Mouse (Mus musculus): ENCODE measurements around the gene Corin. TPM values are rescaled to one million over a fixed set of nuclear protein-coding genes. Genes with fewer than 3 reads are reported as not detected.

Corin gene
- polyA plus RNA-seq, 1 experiment, result 3.5 TPM

GRCm38 (mm10) chr5:72329453-72329852 is 174.8 kb downstream of the Corin start:
- no peak overlapping the region for H3K27ac ChIP-seq (ENCODE audit: control insufficient read depth, insufficient read depth, low read length)
- no peak for TF ChIP-seq CTCF (IDR thresholded peaks at IDR 0.05; ENCODE audit: borderline replicate concordance, control insufficient read depth, extremely low read depth, insufficient read depth, low read length, poor library complexity)
- no peak for TF ChIP-seq POLR2A (IDR thresholded peaks at IDR 0.05; ENCODE audit: control insufficient read depth, extremely low read depth, insufficient read depth, low read length, poor library complexity)
- H3K36me3 ChIP-seq (ENCODE audit: control insufficient read depth, insufficient read depth, low read length), result no peaks in the 10 kb centered on the region
- H3K4me1 ChIP-seq (replicated peaks; ENCODE audit: control insufficient read depth, insufficient read depth, low read length), result no peaks in the 10 kb centered on the region
- DNase-seq, result no peak
- H3K4me3 ChIP-seq (ENCODE audit: control insufficient read depth, insufficient read depth, low read length), result no peak overlapping the region
- WGBS, result 73% methylated on average over 8 of the region's 8 CpGs
- H3K27me3 ChIP-seq (ENCODE audit: control insufficient read depth, insufficient read depth, low read length), result no peaks in the 10 kb centered on the region

GRCm38 (mm10) chr5:72315282-72315681 is 189.0 kb downstream of the Corin start:
- Histone ChIP-seq H3K27ac (ENCODE audit: control insufficient read depth, insufficient read depth, low read length) (no peak overlapping the region), H3K36me3 (ENCODE audit: control insufficient read depth, insufficient read depth, low read length) (no peaks in the 10 kb centered on the region), H3K27me3 (ENCODE audit: control insufficient read depth, insufficient read depth, low read length) (no peaks in the 10 kb centered on the region), H3K4me1 (replicated peaks; ENCODE audit: control insufficient read depth, insufficient read depth, low read length) (no peaks in the 10 kb centered on the region), H3K4me3 (ENCODE audit: control insufficient read depth, insufficient read depth, low read length) (no peak overlapping the region)
- TF ChIP-seq CTCF (IDR thresholded peaks at IDR 0.05; ENCODE audit: borderline replicate concordance, control insufficient read depth, extremely low read depth, insufficient read depth, low read length, poor library complexity), result no peak
- TF ChIP-seq POLR2A (IDR thresholded peaks at IDR 0.05; ENCODE audit: control insufficient read depth, extremely low read depth, insufficient read depth, low read length, poor library complexity), result no peak
- 82% methylated on average over 4 of the region's 4 CpGs for WGBS
- DNase-seq, result no peak

- TF ChIP-seq POLR2A (IDR thresholded peaks at IDR 0.05; ENCODE audit: control insufficient read depth, extremely low read depth, insufficient read depth, low read length, poor library complexity) (no peak), CTCF (IDR thresholded peaks at IDR 0.05; ENCODE audit: borderline replicate concordance, control insufficient read depth, extremely low read depth, insufficient read depth, low read length, poor library complexity) (no peak)
- Histone ChIP-seq H3K4me3 (ENCODE audit: control insufficient read depth, insufficient read depth, low read length) (no peak overlapping the region), H3K27ac (ENCODE audit: control insufficient read depth, insufficient read depth, low read length) (no peak overlapping the region), H3K27me3 (ENCODE audit: control insufficient read depth, insufficient read depth, low read length) (no peaks in the 10 kb centered on the region), H3K36me3 (ENCODE audit: control insufficient read depth, insufficient read depth, low read length) (no peaks in the 10 kb centered on the region), H3K4me1 (replicated peaks; ENCODE audit: control insufficient read depth, insufficient read depth, low read length) (no peaks in the 10 kb centered on the region)
- no peak for DNase-seq
- 92% methylated on average over 10 of the region's 10 CpGs for WGBS
Measured at GRCm38 (mm10) chr5:72298418-72299104, 205.7 kb downstream of the Corin start.

GRCm38 (mm10) chr5:72285077-72285476 is 219.2 kb downstream of the Corin start:
- WGBS, result 98% methylated on average over 3 of the region's 3 CpGs
- Histone ChIP-seq H3K27me3 (ENCODE audit: control insufficient read depth, insufficient read depth, low read length) (no peaks in the 10 kb centered on the region), H3K4me3 (ENCODE audit: control insufficient read depth, insufficient read depth, low read length) (no peak overlapping the region), H3K4me1 (replicated peaks; ENCODE audit: control insufficient read depth, insufficient read depth, low read length) (no peaks in the 10 kb centered on the region), H3K27ac (ENCODE audit: control insufficient read depth, insufficient read depth, low read length) (no peak overlapping the region), H3K36me3 (ENCODE audit: control insufficient read depth, insufficient read depth, low read length) (no peaks in the 10 kb centered on the region; the same call in 1 of the 2 replicates)
- no peak for DNase-seq
- no peak for TF ChIP-seq POLR2A (IDR thresholded peaks at IDR 0.05; ENCODE audit: control insufficient read depth, extremely low read depth, insufficient read depth, low read length, poor library complexity)
- TF ChIP-seq CTCF (IDR thresholded peaks at IDR 0.05; ENCODE audit: borderline replicate concordance, control insufficient read depth, extremely low read depth, insufficient read depth, low read length, poor library complexity), result no peak

GRCm38 (mm10) chr5:72282907-72283306 is 221.4 kb downstream of the Corin start:
- Histone ChIP-seq H3K4me1 (replicated peaks; ENCODE audit: control insufficient read depth, insufficient read depth, low read length) (no peaks in the 10 kb centered on the region), H3K27me3 (ENCODE audit: control insufficient read depth, insufficient read depth, low read length) (no peaks in the 10 kb centered on the region), H3K4me3 (ENCODE audit: control insufficient read depth, insufficient read depth, low read length) (no peak overlapping the region), H3K36me3 (ENCODE audit: control insufficient read depth, insufficient read depth, low read length) (no peaks in the 10 kb centered on the region), H3K27ac (ENCODE audit: control insufficient read depth, insufficient read depth, low read length) (no peak overlapping the region)
- DNase-seq, result no peak
- 91% methylated on average over 2 of the region's 2 CpGs for WGBS
- TF ChIP-seq POLR2A (IDR thresholded peaks at IDR 0.05; ENCODE audit: control insufficient read depth, extremely low read depth, insufficient read depth, low read length, poor library complexity) (no peak), CTCF (IDR thresholded peaks at IDR 0.05; ENCODE audit: borderline replicate concordance, control insufficient read depth, extremely low read depth, insufficient read depth, low read length, poor library complexity) (no peak)

GRCm38 (mm10) chr5:72269652-72270051 is 234.6 kb downstream of the Corin start:
- TF ChIP-seq CTCF (IDR thresholded peaks at IDR 0.05; ENCODE audit: borderline replicate concordance, control insufficient read depth, extremely low read depth, insufficient read depth, low read length, poor library complexity) (no peak), POLR2A (IDR thresholded peaks at IDR 0.05; ENCODE audit: control insufficient read depth, extremely low read depth, insufficient read depth, low read length, poor library complexity) (no peak)
- Histone ChIP-seq H3K27ac (ENCODE audit: control insufficient read depth, insufficient read depth, low read length) (no peak overlapping the region), H3K36me3 (ENCODE audit: control insufficient read depth, insufficient read depth, low read length) (no peaks in the 10 kb centered on the region), H3K4me1 (replicated peaks; ENCODE audit: control insufficient read depth, insufficient read depth, low read length) (no peaks in the 10 kb centered on the region), H3K4me3 (ENCODE audit: control insufficient read depth, insufficient read depth, low read length) (no peak overlapping the region), H3K27me3 (ENCODE audit: control insufficient read depth, insufficient read depth, low read length) (no peaks in the 10 kb centered on the region)
- DNase-seq, result no peak
- 76% methylated on average over 8 of the region's 8 CpGs for WGBS

All from thymus, adult 2 months (tissue).